Mouse (Mus musculus) embryonic fibroblast, embryonic 13.5 days (primary cell): Measurements from ENCODE around the gene Tfb2m.

ENCODE experiments used
- CTCF ChIP-seq: IDR thresholded peaks from 2 replicates; pipeline ENCODE4 v1.5.1; 2011; ENCODE audit warnings: mild to moderate bottlenecking, control low read depth, low read length, moderate library complexity, borderline replicate concordance; ENCODE audit not compliant: insufficient read depth
- POLR2A ChIP-seq: IDR thresholded peaks from 2 replicates; pipeline ENCODE4 v1.6.1; 2011; ENCODE audit warnings: low read depth, mild to moderate bottlenecking, control low read depth, low read length, moderate library complexity

GRCm38 (mm10) chr1:179553949-179554347 is 7.9 kb upstream of the Tfb2m start:
- TF ChIP-seq CTCF (no peak), POLR2A (no peak)
